Mouse (Mus musculus): ENCODE data around the gene Gm20721. TPM values are rescaled to one million over a fixed set of nuclear protein-coding genes. Genes with fewer than 3 reads are reported as not detected.

The Gm20721 gene
- total RNA-seq (2012; rRNA removed): 15.6 and 17.7 TPM in 2 replicates

GRCm38 (mm10) chr2:174346612-174346998, at the start of gene Gm20721:
Gene Gm20721, minus strand, starts transcription at chr2:174346712.
- no peaks in the 10 kb centered on the region; a peak in 1 of 4 replicates for H3K4me1 ChIP-seq (ENCODE audit: control insufficient read depth in 2 of 2, insufficient read depth in 2 of 2, low read length in 2 of 2, poor library complexity in 1 of 2)
- peak within 1 kb of the TSS; percentile 52; the same call in 1 of the 2 replicates for H3K9ac ChIP-seq (ENCODE audit: insufficient read depth, low read depth, low read length, poor library complexity, severe bottlenecking)
- no peak within 1 kb of the TSS; the same call in 1 of the 2 replicates for H3K27ac ChIP-seq (ENCODE audit: insufficient read depth, low read depth, low read length, poor library complexity, severe bottlenecking)
- peaks cover 18% of the 10 kb centered on the region for H3K36me3 ChIP-seq (ENCODE audit: control insufficient read depth, insufficient read depth, low read length, poor library complexity, severe bottlenecking)
- TF ChIP-seq MAFK (IDR thresholded peaks at IDR 0.05; ENCODE audit: insufficient read depth, low read depth, low read length) (no peak), HCFC1 (IDR thresholded peaks at IDR 0.05; ENCODE audit: borderline replicate concordance, insufficient read depth, low read length) (no peak), ZNF384 (IDR thresholded peaks at IDR 0.05; ENCODE audit: low read depth, low read length) (no peak), ZC3H11A (IDR thresholded peaks at IDR 0.05; ENCODE audit: borderline replicate concordance, low read depth, low read length) (no peak), CHD2 (IDR thresholded peaks at IDR 0.05; ENCODE audit: low read depth, low read length) (no peak)
- no peak within 1 kb of the TSS for H3K4me3 ChIP-seq (ENCODE audit: insufficient read depth in 1 of 2, low read depth in 1 of 2, low read length in 2 of 2, poor library complexity in 1 of 2, severe bottlenecking in 1 of 2)
- no peaks in the 10 kb centered on the region for H3K9me3 ChIP-seq (ENCODE audit: control insufficient read depth, insufficient read depth, low read depth, low read length)
- no peak for DNase-seq (ENCODE audit: low read depth, low spot score)
- in situ Hi-C loops (cut with MboI; ENCODE audit: low sequenced_read_pairs in 2 of 2, unreplicated experiment in 2 of 2): no loop called here

- Histone ChIP-seq H3K36me3 (ENCODE audit: control insufficient read depth, insufficient read depth, low read length, poor library complexity, severe bottlenecking) (no peaks in the 10 kb centered on the region), H3K27ac (ENCODE audit: insufficient read depth, low read depth, low read length, poor library complexity, severe bottlenecking) (no peak overlapping the region), H3K9ac (ENCODE audit: insufficient read depth, low read depth, low read length, poor library complexity, severe bottlenecking) (no peak overlapping the region), H3K9me3 (ENCODE audit: control insufficient read depth, insufficient read depth, low read depth, low read length) (no peaks in the 10 kb centered on the region), H3K4me1 (ENCODE audit: control insufficient read depth in 2 of 2, insufficient read depth in 2 of 2, low read length in 2 of 2, poor library complexity in 1 of 2) (no peaks in the 10 kb centered on the region), H3K4me3 (ENCODE audit: insufficient read depth in 1 of 2, low read depth in 1 of 2, low read length in 2 of 2, poor library complexity in 1 of 2, severe bottlenecking in 1 of 2) (no peak overlapping the region)
- TF ChIP-seq ZC3H11A (IDR thresholded peaks at IDR 0.05; ENCODE audit: borderline replicate concordance, low read depth, low read length): no peak
- no peak for TF ChIP-seq MAFK (IDR thresholded peaks at IDR 0.05; ENCODE audit: insufficient read depth, low read depth, low read length)
- TF ChIP-seq CHD2 (IDR thresholded peaks at IDR 0.05; ENCODE audit: low read depth, low read length): no peak
- TF ChIP-seq HCFC1 (IDR thresholded peaks at IDR 0.05; ENCODE audit: borderline replicate concordance, insufficient read depth, low read length): no peak
- TF ChIP-seq ZNF384 (IDR thresholded peaks at IDR 0.05; ENCODE audit: low read depth, low read length): no peak
- DNase-seq (ENCODE audit: low read depth, low spot score): no peak
- in situ Hi-C loops (cut with MboI; ENCODE audit: low sequenced_read_pairs in 2 of 2, unreplicated experiment in 2 of 2): no loop called here
Measured at GRCm38 (mm10) chr2:174393383-174393782, 46.9 kb upstream of the Gm20721 start.

- TF ChIP-seq HCFC1 (IDR thresholded peaks at IDR 0.05; ENCODE audit: borderline replicate concordance, insufficient read depth, low read length) (no peak), MAFK (IDR thresholded peaks at IDR 0.05; ENCODE audit: insufficient read depth, low read depth, low read length) (no peak), ZNF384 (IDR thresholded peaks at IDR 0.05; ENCODE audit: low read depth, low read length) (no peak), ZC3H11A (IDR thresholded peaks at IDR 0.05; ENCODE audit: borderline replicate concordance, low read depth, low read length) (no peak), CHD2 (IDR thresholded peaks at IDR 0.05; ENCODE audit: low read depth, low read length) (no peak)
- H3K36me3 ChIP-seq (ENCODE audit: control insufficient read depth, insufficient read depth, low read length, poor library complexity, severe bottlenecking): no peaks in the 10 kb centered on the region
- H3K27ac ChIP-seq (ENCODE audit: insufficient read depth, low read depth, low read length, poor library complexity, severe bottlenecking): no peak overlapping the region
- H3K9me3 ChIP-seq (ENCODE audit: control insufficient read depth, insufficient read depth, low read depth, low read length): no peaks in the 10 kb centered on the region
- no peak overlapping the region; the same call in 1 of the 2 replicates for H3K9ac ChIP-seq (ENCODE audit: insufficient read depth, low read depth, low read length, poor library complexity, severe bottlenecking)
- no peak overlapping the region for H3K4me3 ChIP-seq (ENCODE audit: insufficient read depth in 1 of 2, low read depth in 1 of 2, low read length in 2 of 2, poor library complexity in 1 of 2, severe bottlenecking in 1 of 2)
- no peaks in the 10 kb centered on the region for H3K4me1 ChIP-seq (ENCODE audit: control insufficient read depth in 2 of 2, insufficient read depth in 2 of 2, low read length in 2 of 2, poor library complexity in 1 of 2)
- no peak for DNase-seq (ENCODE audit: low read depth, low spot score)
- in situ Hi-C loops (cut with MboI; ENCODE audit: low sequenced_read_pairs in 2 of 2, unreplicated experiment in 2 of 2): no loop called here
Measured at GRCm38 (mm10) chr2:174392554-174392953, 46.0 kb upstream of the Gm20721 start.

DNA sequence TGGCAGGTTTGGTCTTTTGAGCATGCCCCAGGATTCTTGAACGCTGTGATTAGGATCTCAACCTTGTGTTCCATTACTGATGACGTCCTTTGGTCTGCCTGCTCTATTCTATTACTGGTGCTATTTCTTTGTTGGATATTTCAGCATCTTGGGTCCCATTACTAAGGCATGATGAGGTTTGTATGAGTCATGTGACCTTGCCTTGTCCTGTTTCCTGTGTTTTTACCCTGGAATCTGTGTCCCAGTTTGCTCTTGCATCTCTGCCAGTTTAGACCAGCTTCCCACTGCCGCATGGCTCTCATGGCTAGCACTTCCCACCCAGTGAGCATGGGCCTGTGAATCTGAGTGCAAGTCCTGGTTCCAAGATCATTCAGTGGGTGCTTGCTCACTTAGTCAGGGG, 45.4 kb upstream of the Gm20721 start:
- Histone ChIP-seq H3K9me3 (ENCODE audit: control insufficient read depth, insufficient read depth, low read depth, low read length) (no peaks in the 10 kb centered on the region), H3K36me3 (ENCODE audit: control insufficient read depth, insufficient read depth, low read length, poor library complexity, severe bottlenecking) (no peaks in the 10 kb centered on the region), H3K4me3 (ENCODE audit: insufficient read depth in 1 of 2, low read depth in 1 of 2, low read length in 2 of 2, poor library complexity in 1 of 2, severe bottlenecking in 1 of 2) (no peak overlapping the region), H3K4me1 (ENCODE audit: control insufficient read depth in 2 of 2, insufficient read depth in 2 of 2, low read length in 2 of 2, poor library complexity in 1 of 2) (no peaks in the 10 kb centered on the region), H3K9ac (ENCODE audit: insufficient read depth, low read depth, low read length, poor library complexity, severe bottlenecking) (no peak overlapping the region), H3K27ac (ENCODE audit: insufficient read depth, low read depth, low read length, poor library complexity, severe bottlenecking) (no peak overlapping the region)
- TF ChIP-seq ZC3H11A (IDR thresholded peaks at IDR 0.05; ENCODE audit: borderline replicate concordance, low read depth, low read length) (no peak), CHD2 (IDR thresholded peaks at IDR 0.05; ENCODE audit: low read depth, low read length) (no peak), MAFK (IDR thresholded peaks at IDR 0.05; ENCODE audit: insufficient read depth, low read depth, low read length) (no peak), HCFC1 (IDR thresholded peaks at IDR 0.05; ENCODE audit: borderline replicate concordance, insufficient read depth, low read length) (no peak)
- in situ Hi-C loops (cut with MboI; ENCODE audit: low sequenced_read_pairs in 2 of 2, unreplicated experiment in 2 of 2): no loop called here
- no peak for DNase-seq (ENCODE audit: low read depth, low spot score)

GRCm38 (mm10) chr2:174381021-174381420, 34.5 kb upstream of the Gm20721 start:
- no peaks in the 10 kb centered on the region for H3K36me3 ChIP-seq (ENCODE audit: control insufficient read depth, insufficient read depth, low read length, poor library complexity, severe bottlenecking)
- no peak overlapping the region for H3K4me3 ChIP-seq (ENCODE audit: insufficient read depth in 1 of 2, low read depth in 1 of 2, low read length in 2 of 2, poor library complexity in 1 of 2, severe bottlenecking in 1 of 2)
- no peaks in the 10 kb centered on the region for H3K4me1 ChIP-seq (ENCODE audit: control insufficient read depth in 2 of 2, insufficient read depth in 2 of 2, low read length in 2 of 2, poor library complexity in 1 of 2)
- TF ChIP-seq ZC3H11A (IDR thresholded peaks at IDR 0.05; ENCODE audit: borderline replicate concordance, low read depth, low read length): no peak
- TF ChIP-seq ZNF384 (IDR thresholded peaks at IDR 0.05; ENCODE audit: low read depth, low read length): no peak
- TF ChIP-seq HCFC1 (IDR thresholded peaks at IDR 0.05; ENCODE audit: borderline replicate concordance, insufficient read depth, low read length): no peak
- TF ChIP-seq CHD2 (IDR thresholded peaks at IDR 0.05; ENCODE audit: low read depth, low read length): no peak
- TF ChIP-seq MAFK (IDR thresholded peaks at IDR 0.05; ENCODE audit: insufficient read depth, low read depth, low read length): no peak
- no peak for DNase-seq (ENCODE audit: low read depth, low spot score)
- in situ Hi-C loops (cut with MboI; ENCODE audit: low sequenced_read_pairs in 2 of 2, unreplicated experiment in 2 of 2): no loop called here
- H3K27ac ChIP-seq (ENCODE audit: insufficient read depth, low read depth, low read length, poor library complexity, severe bottlenecking): no peak overlapping the region
- no peak overlapping the region for H3K9ac ChIP-seq (ENCODE audit: insufficient read depth, low read depth, low read length, poor library complexity, severe bottlenecking)
- H3K9me3 ChIP-seq (ENCODE audit: control insufficient read depth, insufficient read depth, low read depth, low read length): no peaks in the 10 kb centered on the region

All from ES-E14 (cell line).